Mouse (Mus musculus) heart, embryonic 10.5 days (tissue): ENCODE measurements around the gene Tecpr1. TPM values are rescaled to one million over a fixed set of nuclear protein-coding genes. Genes with fewer than 3 reads are reported as not detected.

Source experiments
- DNase-seq: peaks from one replicate; pipeline ENCODE4 v3.0.0-alpha.2; 2017; ENCODE audit warnings: low spot score
- H3K27ac ChIP-seq: fragments of 300-500 bp; sonication (generic); 2 replicates; pipeline ENCODE4 v1.5.1; 2016; ENCODE audit warnings: mild to moderate bottlenecking
- H3K27me3 ChIP-seq: fragments of 300-500 bp; sonication (generic); 2 replicates; pipeline ENCODE4 v1.6.1; 2016; ENCODE audit warnings: mild to moderate bottlenecking; ENCODE audit not compliant: poor library complexity, insufficient read depth, severe bottlenecking
- H3K36me3 ChIP-seq: fragments of 300-500 bp; sonication (generic); 2 replicates; pipeline ENCODE4 v1.6.1; 2016; ENCODE audit warnings: mild to moderate bottlenecking, moderate library complexity
- H3K4me1 ChIP-seq: fragments of 300-500 bp; sonication (generic); 2 replicates; pipeline ENCODE4 v1.6.1; 2016; ENCODE audit warnings: mild to moderate bottlenecking
- H3K4me3 ChIP-seq: fragments of 300-500 bp; sonication (generic); 2 replicates; pipeline ENCODE4 v1.5.1; 2016; ENCODE audit warnings: mild to moderate bottlenecking, moderate library complexity
- H3K9me3 ChIP-seq: fragments of 300-500 bp; sonication (generic); 2 replicates; pipeline ENCODE4 v1.6.1; 2016; ENCODE audit warnings: mild to moderate bottlenecking, moderate library complexity
- WGBS: fragments of 180-500 bp; shearing (Covaris S2); methylation state at CpG from one replicate; pipeline ENCODE4 v1.1.7; 2016; 5-methylcytosine and 5-hydroxymethylcytosine counted together
- polyA plus RNA-seq: library from polyadenylated mRNA; unstranded; fragments of >200 nt; fragmentation: Nextera tagmentation; extraction: Ambion mirVana; gene quantifications from 2 replicates; pipeline ENCODE4 v1.2.1, GENCODE M21; 2016

The Tecpr1 gene
- polyA plus RNA-seq, 1 experiment from 2014 or later, result 15.1 TPM

GRCm38 (mm10) chr5:144247307-144247706, 23.9 kb upstream of the Tecpr1 start:
- Histone ChIP-seq H3K9me3 (peaks cover 4% of the 10 kb centered on the region; the same call in 1 of the 2 replicates), H3K36me3 (no peaks in the 10 kb centered on the region; the same call in 1 of the 2 replicates), H3K4me1 (peaks cover 13% of the 10 kb centered on the region), H3K4me3 (no peak overlapping the region), H3K27ac (no peak overlapping the region), H3K27me3 (no peaks in the 10 kb centered on the region)
- no peak for DNase-seq
- 79% methylated on average over 10 of the region's 10 CpGs for WGBS

GRCm38 (mm10) chr5:144246669-144247068, 23.3 kb upstream of the Tecpr1 start:
- DNase-seq, result no peak
- Histone ChIP-seq H3K4me3 (no peak overlapping the region), H3K27ac (no peak overlapping the region), H3K4me1 (peaks cover 18% of the 10 kb centered on the region), H3K36me3 (no peaks in the 10 kb centered on the region; the same call in 1 of the 2 replicates), H3K9me3 (peaks cover 4% of the 10 kb centered on the region; the same call in 1 of the 2 replicates), H3K27me3 (no peaks in the 10 kb centered on the region)
- WGBS, result 79% methylated on average over 7 of the region's 7 CpGs

GRCm38 (mm10) chr5:144245592-144245991, 22.2 kb upstream of the Tecpr1 start:
- Histone ChIP-seq H3K36me3 (no peaks in the 10 kb centered on the region), H3K27ac (no peak overlapping the region), H3K27me3 (no peaks in the 10 kb centered on the region), H3K9me3 (peaks cover 4% of the 10 kb centered on the region; the same call in 1 of the 2 replicates), H3K4me3 (no peak overlapping the region), H3K4me1 (peaks cover 18% of the 10 kb centered on the region)
- WGBS, result 78% methylated on average over 2 of the region's 2 CpGs
- no peak for DNase-seq

- no peaks in the 10 kb centered on the region for H3K9me3 ChIP-seq
- DNase-seq, result no peak
- peaks cover 18% of the 10 kb centered on the region for H3K4me1 ChIP-seq
- no peak within 1 kb of the TSS for H3K27ac ChIP-seq
- no peaks in the 10 kb centered on the region for H3K27me3 ChIP-seq
- no peaks in the 10 kb centered on the region for H3K36me3 ChIP-seq
- no peak within 1 kb of the TSS for H3K4me3 ChIP-seq
- 85% methylated on average over 7 of the region's 7 CpGs for WGBS
Measured at GRCm38 (mm10) chr5:144243901-144244487, 20.6 kb upstream of the Tecpr1 start, which contains the start of gene Bri3. Bri3 (plus strand) TSS chr5:144244437.

- no peaks in the 10 kb centered on the region for H3K9me3 ChIP-seq
- no peak overlapping the region for H3K4me3 ChIP-seq
- no peaks in the 10 kb centered on the region for H3K36me3 ChIP-seq
- no peak for DNase-seq
- no peaks in the 10 kb centered on the region for H3K27me3 ChIP-seq
- WGBS, result 80% methylated on average over 1 of the region's 1 CpGs
- H3K27ac ChIP-seq, result no peak overlapping the region
- peaks cover 11% of the 10 kb centered on the region for H3K4me1 ChIP-seq
Measured at GRCm38 (mm10) chr5:144238969-144239368, 15.6 kb upstream of the Tecpr1 start.

- H3K27ac ChIP-seq, result no peak overlapping the region
- H3K4me3 ChIP-seq, result no peak overlapping the region
- no peaks in the 10 kb centered on the region for H3K36me3 ChIP-seq
- no peaks in the 10 kb centered on the region for H3K27me3 ChIP-seq
- no peak for DNase-seq
- H3K4me1 ChIP-seq, result no peaks in the 10 kb centered on the region
- 88% methylated on average over 7 of the region's 7 CpGs for WGBS
- H3K9me3 ChIP-seq, result no peaks in the 10 kb centered on the region
Measured at GRCm38 (mm10) chr5:144234714-144235113, 11.3 kb upstream of the Tecpr1 start.

- DNase-seq, result no peak
- Histone ChIP-seq H3K36me3 (no peaks in the 10 kb centered on the region), H3K4me1 (no peaks in the 10 kb centered on the region), H3K27me3 (no peaks in the 10 kb centered on the region), H3K9me3 (no peaks in the 10 kb centered on the region), H3K4me3 (no peak overlapping the region), H3K27ac (no peak overlapping the region)
- 66% methylated on average over 6 of the region's 6 CpGs for WGBS
Measured at GRCm38 (mm10) chr5:144234222-144234621, 10.8 kb upstream of the Tecpr1 start.

- 86% methylated on average over 5 of the region's 5 CpGs for WGBS
- H3K4me3 ChIP-seq, result no peak overlapping the region
- H3K9me3 ChIP-seq, result no peaks in the 10 kb centered on the region
Measured at GRCm38 (mm10) chr5:144232531-144232930, 9.1 kb upstream of the Tecpr1 start.

GRCm38 (mm10) chr5:144231410-144231809, 8.0 kb upstream of the Tecpr1 start:
- Histone ChIP-seq H3K4me1 (0 out of 2 replicates have a peak, but pooled peaks cover under 1% of the 10 kb centered on the region), H3K27me3 (no peaks in the 10 kb centered on the region), H3K27ac (no peak overlapping the region), H3K4me3 (no peak overlapping the region), H3K36me3 (no peaks in the 10 kb centered on the region), H3K9me3 (no peaks in the 10 kb centered on the region)
- no peak for DNase-seq
- WGBS, result 75% methylated on average over 1 of the region's 1 CpGs

More at GRCm38 (mm10) chr5:144232531-144232930, 9.1 kb upstream of the Tecpr1 start:
- Histone ChIP-seq H3K36me3 (no peaks in the 10 kb centered on the region), H3K4me1 (no peaks in the 10 kb centered on the region), H3K27ac (no peak overlapping the region), H3K27me3 (no peaks in the 10 kb centered on the region)
- DNase-seq, result no peak

- DNase-seq, result no peak
- H3K4me1 ChIP-seq, result peaks cover 5% of the 10 kb centered on the region; the same call in 1 of the 2 replicates
- H3K9me3 ChIP-seq, result no peaks in the 10 kb centered on the region
- H3K27ac ChIP-seq, result no peak overlapping the region
- 81% methylated on average over 7 of the region's 7 CpGs for WGBS
- H3K36me3 ChIP-seq, result no peaks in the 10 kb centered on the region
- no peaks in the 10 kb centered on the region for H3K27me3 ChIP-seq
- H3K4me3 ChIP-seq, result no peak overlapping the region
Measured at GRCm38 (mm10) chr5:144230216-144230615, 6.8 kb upstream of the Tecpr1 start.

- no peak overlapping the region for H3K4me3 ChIP-seq
- 24% methylated on average over 11 of the region's 11 CpGs for WGBS
Measured at GRCm38 (mm10) chr5:144226220-144226619, 2.8 kb upstream of the Tecpr1 start.

GRCm38 (mm10) chr5:144223899-144224816, 743 bp upstream of the Tecpr1 start:
- Histone ChIP-seq H3K4me1 (peaks cover 23% of the 10 kb centered on the region), H3K36me3 (no peaks in the 10 kb centered on the region), H3K27ac (peak overlapping the region; percentile 88), H3K27me3 (no peaks in the 10 kb centered on the region), H3K4me3 (peak overlapping the region; percentile 81), H3K9me3 (no peaks in the 10 kb centered on the region)
- DNase-seq, result no peak
- WGBS, result 25% methylated on average over 18 of the region's 18 CpGs

More at GRCm38 (mm10) chr5:144226220-144226619, 2.8 kb upstream of the Tecpr1 start:
- no peaks in the 10 kb centered on the region for H3K9me3 ChIP-seq
- DNase-seq, result no peak
- no peaks in the 10 kb centered on the region for H3K27me3 ChIP-seq
- no peak overlapping the region for H3K27ac ChIP-seq
- peaks cover 21% of the 10 kb centered on the region for H3K4me1 ChIP-seq
- no peaks in the 10 kb centered on the region for H3K36me3 ChIP-seq
